Mouse (Mus musculus) forebrain, postnatal 0 days (tissue): ENCODE data around the gene Cbx3. TPM values are rescaled to one million over a fixed set of nuclear protein-coding genes. Genes with fewer than 3 reads are reported as not detected.

ENCODE experiments used
- ATAC-seq: fragments of 200-750 bp; cut with Nextera tagmentation; 2 replicates; pipeline ENCODE4 v1.8.0; 2017; ENCODE audit warnings: mild to moderate bottlenecking, moderate library complexity
- DNase-seq: peaks from one replicate; pipeline ENCODE4 v3.0.0-alpha.2; 2015
- H3K27ac ChIP-seq: fragments of 300-500 bp; sonication (generic); 2 replicates; pipeline ENCODE4 v1.5.1; 2014; ENCODE audit warnings: low read depth, mild to moderate bottlenecking, antibody characterized with exemption, low read length, moderate library complexity, mixed read lengths
- H3K27me3 ChIP-seq: fragments of 300-500 bp; sonication (generic); 2 replicates; pipeline ENCODE4 v1.6.1; 2014; ENCODE audit warnings: mild to moderate bottlenecking, low read length, mixed read lengths; ENCODE audit not compliant: insufficient read depth
- H3K36me3 ChIP-seq: fragments of 300-500 bp; sonication (generic); 2 replicates; pipeline ENCODE4 v1.6.1; 2014; ENCODE audit warnings: mild to moderate bottlenecking, moderate library complexity; ENCODE audit not compliant: insufficient read depth
- H3K4me1 ChIP-seq: fragments of 300-500 bp; sonication (generic); 2 replicates; pipeline ENCODE4 v1.6.1; 2014; ENCODE audit warnings: antibody characterized with exemption; ENCODE audit not compliant: insufficient read depth
- H3K4me2 ChIP-seq: fragments of 300-500 bp; sonication (generic); 2 replicates; pipeline ENCODE4 v1.6.1; 2014; ENCODE audit warnings: low read depth, mild to moderate bottlenecking, moderate library complexity
- H3K4me3 ChIP-seq: fragments of 300-500 bp; sonication (generic); 2 replicates; pipeline ENCODE4 v1.5.1; 2014; ENCODE audit warnings: low read depth, low read length, mixed read lengths
- H3K9ac ChIP-seq: fragments of 300-500 bp; sonication (generic); 2 replicates; pipeline ENCODE4 v1.6.1; 2014; ENCODE audit warnings: mild to moderate bottlenecking
- H3K9me3 ChIP-seq: fragments of 300-500 bp; sonication (generic); 2 replicates; pipeline ENCODE4 v1.6.1; 2016; ENCODE audit warnings: low read length
- CTCF ChIP-seq: sonication (generic); IDR thresholded peaks from 2 replicates; pipeline ENCODE4 v1.5.1; 2016; ENCODE audit warnings: antibody characterized with exemption, control low read depth, low read depth
- WGBS: fragments of 180-500 bp; shearing (Covaris S2); extraction: QIAGEN DNeasy Blood & Tissue Kit; methylation state at CpG from one replicate; pipeline ENCODE4 v1.1.7; 2014; 5-methylcytosine and 5-hydroxymethylcytosine counted together
- polyA plus RNA-seq: library from polyadenylated mRNA; unstranded; fragments of >200 nt; fragmentation: Nextera tagmentation; extraction: Ambion mirVana; gene quantifications from 2 replicates; pipeline ENCODE4 v1.2.1, GENCODE M21; 2015
- total RNA-seq: library from RNA; depleted of rRNA; stranded (reverse); fragments of >200 nt; gene quantifications from 2 replicates; pipeline ENCODE4 v1.2.3, GENCODE M21; 2014

The Cbx3 gene
- total and polyA plus RNA-seq, 2 experiments from 2014 or later, result 227 to 514 TPM

- TF ChIP-seq CTCF, result peak; percentile 81
- Histone ChIP-seq H3K9ac (peak overlapping the region; percentile 45), H3K4me3 (peak overlapping the region; percentile 30), H3K27ac (peak overlapping the region; percentile 42), H3K9me3 (no peaks in the 10 kb centered on the region), H3K4me1 (no peaks in the 10 kb centered on the region; the same call in 1 of the 2 replicates), H3K36me3 (no peaks in the 10 kb centered on the region), H3K4me2 (peak overlapping the region; percentile 43), H3K27me3 (no peaks in the 10 kb centered on the region)
- WGBS, result 23% methylated on average over 18 of the region's 18 CpGs
- peak; percentile 91 for DNase-seq
- peak; percentile 93 for ATAC-seq
These were observed 38.8 kb downstream of the Cbx3 start for GRCm38 (mm10) chr6:51508750-51509648.

- WGBS, result 25% methylated on average over 5 of the region's 5 CpGs
- TF ChIP-seq CTCF, result peak; percentile 50
- Histone ChIP-seq H3K4me2 (no peak overlapping the region), H3K4me1 (no peaks in the 10 kb centered on the region; the same call in 1 of the 2 replicates), H3K4me3 (no peak overlapping the region), H3K9me3 (no peaks in the 10 kb centered on the region), H3K27me3 (no peaks in the 10 kb centered on the region), H3K9ac (no peak overlapping the region), H3K27ac (no peak overlapping the region), H3K36me3 (no peaks in the 10 kb centered on the region)
- no peak for DNase-seq
- no peak for ATAC-seq
These were observed 39.9 kb downstream of the Cbx3 start for GRCm38 (mm10) chr6:51510094-51510493.

- WGBS, result 41% methylated on average over 1 of the region's 1 CpGs
- H3K27me3 ChIP-seq, result no peaks in the 10 kb centered on the region
- TF ChIP-seq CTCF, result no peak
- no peak overlapping the region for H3K27ac ChIP-seq
- H3K9me3 ChIP-seq, result no peaks in the 10 kb centered on the region
- no peak for DNase-seq
- H3K9ac ChIP-seq, result no peak overlapping the region
- H3K36me3 ChIP-seq, result no peaks in the 10 kb centered on the region
- ATAC-seq, result no peak
- H3K4me1 ChIP-seq, result no peaks in the 10 kb centered on the region; the same call in 1 of the 2 replicates
- H3K4me3 ChIP-seq, result no peak overlapping the region
- H3K4me2 ChIP-seq, result no peak overlapping the region
These were observed 40.8 kb downstream of the Cbx3 start for GRCm38 (mm10) chr6:51510946-51511345.

GRCm38 (mm10) chr6:51513745-51514144 lies 43.6 kb downstream of the Cbx3 start:
- WGBS, result 76% methylated on average over 3 of the region's 3 CpGs
- Histone ChIP-seq H3K36me3 (no peaks in the 10 kb centered on the region), H3K9me3 (0 out of 2 replicates have a peak, but pooled peaks cover 4% of the 10 kb centered on the region), H3K27me3 (no peaks in the 10 kb centered on the region), H3K4me2 (no peak overlapping the region), H3K4me3 (no peak overlapping the region), H3K9ac (no peak overlapping the region), H3K27ac (no peak overlapping the region), H3K4me1 (no peaks in the 10 kb centered on the region; the same call in 1 of the 2 replicates)
- DNase-seq (no peak), ATAC-seq (no peak)
- no peak for TF ChIP-seq CTCF

- Histone ChIP-seq H3K4me1 (no peaks in the 10 kb centered on the region), H3K9ac (no peak overlapping the region), H3K27ac (no peak overlapping the region), H3K9me3 (0 out of 2 replicates have a peak, but pooled peaks cover 4% of the 10 kb centered on the region), H3K4me3 (no peak overlapping the region), H3K36me3 (no peaks in the 10 kb centered on the region), H3K4me2 (no peak overlapping the region), H3K27me3 (no peaks in the 10 kb centered on the region)
- ATAC-seq (no peak), DNase-seq (no peak)
- TF ChIP-seq CTCF, result no peak
- 90% methylated on average over 7 of the region's 7 CpGs for WGBS
These were observed 44.7 kb downstream of the Cbx3 start for GRCm38 (mm10) chr6:51514860-51515259.

GRCm38 (mm10) chr6:51523310-51523709 lies 53.1 kb downstream of the Cbx3 start:
- H3K4me2 ChIP-seq, result peak overlapping the region; percentile 67
- TF ChIP-seq CTCF, result no peak
- no peak overlapping the region for H3K27ac ChIP-seq
- H3K9me3 ChIP-seq, result no peaks in the 10 kb centered on the region
- peaks cover 7% of the 10 kb centered on the region for H3K4me1 ChIP-seq
- H3K27me3 ChIP-seq, result no peaks in the 10 kb centered on the region
- H3K9ac ChIP-seq, result peak overlapping the region; percentile 78
- ATAC-seq (no peak), DNase-seq (no peak)
- WGBS, result 22% methylated on average over 5 of the region's 5 CpGs
- no peaks in the 10 kb centered on the region for H3K36me3 ChIP-seq
- H3K4me3 ChIP-seq, result peak overlapping the region; percentile 71

GRCm38 (mm10) chr6:51523807-51524320 lies 53.7 kb downstream of the Cbx3 start, which contains the start of gene Snx10:
TSS of gene Snx10 (plus strand) at chr6:51523901.
- Histone ChIP-seq H3K4me2 (peak within 1 kb of the TSS; percentile 67), H3K36me3 (no peaks in the 10 kb centered on the region), H3K9me3 (no peaks in the 10 kb centered on the region), H3K9ac (peak within 1 kb of the TSS; percentile 78), H3K4me1 (peaks cover 7% of the 10 kb centered on the region), H3K27me3 (no peaks in the 10 kb centered on the region), H3K27ac (peak within 1 kb of the TSS; percentile 84), H3K4me3 (peak within 1 kb of the TSS; percentile 71)
- ATAC-seq (peak; percentile 86), DNase-seq (peak; percentile 76)
- WGBS, result under 1% methylated on average over 47 of the region's 47 CpGs
- no peak for TF ChIP-seq CTCF
